Mouse (Mus musculus) thymus, adult 2 months (tissue): ENCODE data around the gene Gm10799.

Experiments used
- CTCF ChIP-seq: fragments of 200-500 bp; IDR thresholded peaks from 2 replicates; pipeline ENCODE4 v1.5.1; 2012; ENCODE audit warnings: mild to moderate bottlenecking, control low read depth, low read length, moderate library complexity, borderline replicate concordance; ENCODE audit not compliant: control insufficient read depth, poor library complexity, insufficient read depth; ENCODE audit errors: extremely low read depth
- POLR2A ChIP-seq: fragments of 200-500 bp; IDR thresholded peaks from 2 replicates; pipeline ENCODE4 v1.6.1; 2012; ENCODE audit warnings: mild to moderate bottlenecking, low read length, control low read depth, moderate library complexity; ENCODE audit not compliant: control insufficient read depth, poor library complexity, insufficient read depth; ENCODE audit errors: extremely low read depth

GRCm38 (mm10) chr2:104058381-104058780 is 10.0 kb downstream of the Gm10799 start:
- TF ChIP-seq CTCF (no peak), POLR2A (no peak)
